Mouse (Mus musculus) ES-Bruce4 (cell line): ENCODE data around the gene Iqsec2. TPM values are rescaled to one million over a fixed set of nuclear protein-coding genes. Genes with fewer than 3 reads are reported as not detected.

Source experiments
- H3K27ac ChIP-seq: 2 replicates; pipeline ENCODE4 v1.5.1; 2012; ENCODE audit warnings: low read length, inconsistent platforms; ENCODE audit not compliant: insufficient read depth
- H3K27me3 ChIP-seq: 2 replicates; pipeline ENCODE4 v1.6.1; 2012; ENCODE audit warnings: mild to moderate bottlenecking, low read length, inconsistent platforms; ENCODE audit not compliant: control insufficient read depth, poor library complexity, insufficient read depth, severe bottlenecking
- H3K36me3 ChIP-seq: 2 replicates; pipeline ENCODE4 v1.6.1; 2012; ENCODE audit warnings: inconsistent platforms, mild to moderate bottlenecking, low read length, moderate library complexity; ENCODE audit not compliant: control insufficient read depth, poor library complexity, insufficient read depth, severe bottlenecking
- H3K4me1 ChIP-seq: one replicate; pipeline ENCODE4 v1.8.1; 2011; ENCODE audit warnings: low read length; ENCODE audit not compliant: control insufficient read depth, insufficient read depth
- H3K4me3 ChIP-seq: 2 replicates; pipeline ENCODE4 v1.5.1; 2011; ENCODE audit warnings: low read depth, mild to moderate bottlenecking, low read length
- H3K9ac ChIP-seq: 2 replicates; pipeline ENCODE4 v1.6.1; 2012; ENCODE audit warnings: low read depth, mild to moderate bottlenecking, inconsistent platforms; ENCODE audit not compliant: poor library complexity, severe bottlenecking
- H3K9me3 ChIP-seq: replicated peaks from 2 replicates; pipeline ENCODE4 v1.6.1; 2012; ENCODE audit warnings: mild to moderate bottlenecking, low read length, inconsistent platforms; ENCODE audit not compliant: control insufficient read depth, poor library complexity, insufficient read depth, severe bottlenecking
- CTCF ChIP-seq: IDR thresholded peaks from one replicate; pipeline ENCODE4 v1.8.1; 2011; ENCODE audit warnings: low read depth, low read length
- EP300 ChIP-seq: IDR thresholded peaks from 2 replicates; pipeline ENCODE4 v1.6.1; 2011; ENCODE audit warnings: low read depth, low read length; ENCODE audit not compliant: insufficient read depth
- POLR2A ChIP-seq: IDR thresholded peaks from one replicate; pipeline ENCODE4 v1.8.1; 2011; ENCODE audit warnings: low read length; ENCODE audit not compliant: insufficient read depth
- polyA plus RNA-seq: library from polyadenylated mRNA; stranded (reverse); fragments of >200 nt; gene quantifications from 2 replicates; pipeline ENCODE4 v1.2.4, GENCODE M21; 2011; ENCODE audit warnings: low read depth; ENCODE audit not compliant: missing spikeins, insufficient read depth, insufficient read length

Iqsec2 gene
- 3.5 and 4.3 TPM in 2 replicates for polyA plus RNA-seq

- Histone ChIP-seq H3K27me3 (0 out of 2 replicates have a peak, but pooled peaks cover 1% of the 10 kb centered on the region), H3K4me3 (peak within 1 kb of the TSS; percentile 57), H3K4me1 (no peaks in the 10 kb centered on the region), H3K9me3 (no peaks in the 10 kb centered on the region), H3K9ac (peak within 1 kb of the TSS; percentile 91), H3K36me3 (no peaks in the 10 kb centered on the region), H3K27ac (no peak within 1 kb of the TSS)
- TF ChIP-seq POLR2A, result no peak
Observed at GRCm38 (mm10) chrX:152143941-152144741, at the start of gene Iqsec2. Gene Iqsec2 (plus strand): TSS chrX:152144268.

- Histone ChIP-seq H3K9ac (no peak overlapping the region), H3K36me3 (no peaks in the 10 kb centered on the region), H3K27ac (no peak overlapping the region), H3K9me3 (no peaks in the 10 kb centered on the region), H3K4me1 (no peaks in the 10 kb centered on the region), H3K27me3 (no peaks in the 10 kb centered on the region), H3K4me3 (no peak overlapping the region)
- TF ChIP-seq EP300 (no peak), POLR2A (no peak), CTCF (no peak)
Observed at GRCm38 (mm10) chrX:152097572-152097971, 46.5 kb upstream of the Iqsec2 start.

GRCm38 (mm10) chrX:152121687-152122086 is 22.4 kb upstream of the Iqsec2 start:
- H3K9me3 ChIP-seq, result no peaks in the 10 kb centered on the region
- H3K4me1 ChIP-seq, result no peaks in the 10 kb centered on the region
- H3K36me3 ChIP-seq, result no peaks in the 10 kb centered on the region
- H3K27me3 ChIP-seq, result no peaks in the 10 kb centered on the region
- TF ChIP-seq POLR2A (no peak), EP300 (no peak), CTCF (no peak)
- H3K9ac ChIP-seq, result no peak overlapping the region
- no peak overlapping the region for H3K4me3 ChIP-seq
- no peak overlapping the region for H3K27ac ChIP-seq

- Histone ChIP-seq H3K9ac (no peak overlapping the region), H3K27ac (no peak overlapping the region), H3K27me3 (no peaks in the 10 kb centered on the region), H3K36me3 (no peaks in the 10 kb centered on the region), H3K9me3 (no peaks in the 10 kb centered on the region), H3K4me3 (no peak overlapping the region), H3K4me1 (no peaks in the 10 kb centered on the region)
- TF ChIP-seq EP300 (no peak), POLR2A (no peak), CTCF (no peak)
Observed at GRCm38 (mm10) chrX:152130777-152131176, 13.3 kb upstream of the Iqsec2 start.

- no peak overlapping the region for H3K4me3 ChIP-seq
- H3K9me3 ChIP-seq, result no peaks in the 10 kb centered on the region
- no peak overlapping the region for H3K9ac ChIP-seq
- no peaks in the 10 kb centered on the region for H3K4me1 ChIP-seq
- H3K27ac ChIP-seq, result no peak overlapping the region
- no peaks in the 10 kb centered on the region for H3K27me3 ChIP-seq
- no peaks in the 10 kb centered on the region for H3K36me3 ChIP-seq
- TF ChIP-seq EP300 (no peak), POLR2A (no peak), CTCF (no peak)
Observed at GRCm38 (mm10) chrX:152132029-152132428, 12.0 kb upstream of the Iqsec2 start.

- Histone ChIP-seq H3K27ac (no peak overlapping the region), H3K27me3 (no peaks in the 10 kb centered on the region)
- TF ChIP-seq CTCF (no peak), POLR2A (no peak), EP300 (no peak)
Observed at GRCm38 (mm10) chrX:152135195-152135594, 8.9 kb upstream of the Iqsec2 start.

More at GRCm38 (mm10) chrX:152135195-152135594, 8.9 kb upstream of the Iqsec2 start:
- Histone ChIP-seq H3K9me3 (no peaks in the 10 kb centered on the region), H3K4me1 (no peaks in the 10 kb centered on the region), H3K9ac (no peak overlapping the region), H3K4me3 (no peak overlapping the region), H3K36me3 (no peaks in the 10 kb centered on the region)
